Mouse (Mus musculus) heart, postnatal 36 days (tissue): ENCODE data around the gene Iffo2. TPM values are rescaled to one million over a fixed set of nuclear protein-coding genes. Genes with fewer than 3 reads are reported as not detected.

Experiments used
- DNase-seq, 2 experiments: peaks; one replicate each; pipeline ENCODE4 v3.0.0; 2021 to 2022
- intact Hi-C: fragments of 180-260 bp; cut with DNase I; formaldehyde crosslinking; loops from one replicate; pipeline ENCODE4 v1.15.1; 2025
- total RNA-seq, 2 experiments: library from RNA; stranded (reverse); gene quantifications; 2 replicates each; pipeline ENCODE4 v1.2.3; 2021

Gene Iffo2
- total RNA-seq, 2 experiments from 2014 or later, result 5.7 to 6.0 TPM

DNA sequence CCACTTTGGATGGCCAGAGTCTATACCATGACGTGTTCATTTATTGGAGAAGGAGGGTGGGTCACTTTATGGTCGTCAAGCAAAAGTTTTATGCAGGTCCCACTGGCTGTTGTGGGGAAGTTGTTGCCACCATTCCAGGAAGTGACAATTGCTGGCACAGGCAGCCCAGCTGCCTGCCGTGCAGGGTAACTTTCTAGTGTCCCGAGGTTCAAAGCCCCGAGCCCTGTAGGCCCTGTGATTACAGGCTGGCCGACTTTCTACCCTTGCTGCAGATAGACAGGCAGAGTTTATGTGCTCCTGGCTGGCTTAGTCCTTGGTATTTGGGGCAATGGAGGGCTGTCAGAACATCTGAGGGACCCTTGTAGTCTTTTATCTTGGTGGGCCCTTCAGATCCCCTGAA lies 49.1 kb downstream of the Iffo2 start:
- DNase-seq, result peak in 1 of 2 experiments; percentile 8
- intact Hi-C loops, result no loop called here

DNA sequence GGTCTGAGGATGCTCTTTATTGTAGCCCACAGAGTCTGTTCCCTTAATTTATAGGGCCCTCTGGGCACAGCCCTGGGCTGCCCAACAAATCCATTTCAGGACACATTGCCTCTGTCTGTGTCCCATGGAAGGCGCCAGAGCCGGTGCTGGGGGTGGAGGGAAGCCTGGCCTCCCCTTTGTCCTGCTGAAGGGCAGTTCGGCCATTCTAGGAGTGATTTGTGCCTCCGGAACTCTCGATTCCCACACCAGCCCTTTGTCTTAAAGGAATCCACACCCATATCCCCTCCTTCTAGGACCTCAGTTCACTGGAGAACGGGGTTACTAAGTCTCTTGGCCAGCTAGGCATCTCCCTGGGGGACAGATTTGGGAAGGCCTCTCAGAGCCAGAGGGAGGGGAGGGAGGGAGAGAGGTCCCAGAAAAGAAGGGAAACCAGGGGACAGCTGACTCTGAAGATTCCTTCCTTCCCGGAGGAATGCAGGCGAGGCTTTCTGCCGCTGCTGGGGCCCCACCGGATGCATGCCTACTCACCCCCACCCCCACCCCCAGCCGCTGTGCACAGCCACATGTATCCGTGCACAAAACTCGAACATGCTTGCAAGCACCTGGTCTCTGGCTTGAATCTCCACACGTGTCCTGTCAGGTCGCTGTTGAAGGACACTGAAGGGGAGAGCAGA lies 50.5 kb downstream of the Iffo2 start:
- intact Hi-C loops, result no loop called here
- peak; percentile 45 to 61 for DNase-seq

DNA sequence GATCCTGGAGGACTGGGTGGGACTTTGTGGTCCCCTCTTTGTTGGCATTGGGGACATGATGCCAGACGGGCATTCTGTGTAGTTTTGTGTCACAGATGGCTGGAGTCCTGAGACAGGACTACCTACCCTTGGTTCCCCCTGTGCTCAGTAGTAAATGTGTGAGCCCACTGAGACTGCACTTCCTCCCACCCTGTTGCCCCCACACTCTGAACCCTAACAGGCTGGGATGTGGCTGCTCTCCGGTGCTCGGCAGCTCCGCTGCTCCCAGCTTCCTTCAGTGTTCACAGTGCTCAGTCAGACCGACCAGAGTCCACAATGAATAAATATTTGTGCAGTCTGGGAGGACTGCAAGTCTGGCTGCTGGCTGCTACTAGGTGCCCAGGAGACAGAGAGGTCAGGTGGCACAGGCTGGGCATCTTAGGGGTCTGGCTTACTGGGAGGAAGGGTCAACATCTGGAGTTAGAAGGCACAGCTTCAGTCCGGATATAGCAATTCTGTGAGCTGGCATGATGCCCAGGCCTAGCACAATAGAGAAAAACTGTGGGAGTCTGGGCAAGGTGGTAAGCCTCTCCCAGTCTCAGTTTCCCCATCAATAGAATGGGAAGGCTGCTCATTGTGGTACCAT lies 51.2 kb downstream of the Iffo2 start:
- DNase-seq, result peak; percentile 48 to 58
- intact Hi-C loops, result no loop called here

- no peak for DNase-seq
Measured at GRCm38 (mm10) chr4:139582346-139582745, 52.0 kb downstream of the Iffo2 start.

GRCm38 (mm10) chr4:139582903-139583302 lies 52.6 kb downstream of the Iffo2 start:
- intact Hi-C loops, result no loop called here

More at GRCm38 (mm10) chr4:139582346-139582745, 52.0 kb downstream of the Iffo2 start:
- intact Hi-C loops, result no loop called here

GRCm38 (mm10) chr4:139583629-139584245 lies 53.4 kb downstream of the Iffo2 start:
- intact Hi-C loops, result no loop called here
- peak in 1 of 2 experiments; percentile 2 for DNase-seq

More at GRCm38 (mm10) chr4:139582903-139583302, 52.6 kb downstream of the Iffo2 start:
- no peak for DNase-seq

- peak in 1 of 2 experiments; percentile 3 for DNase-seq
- intact Hi-C loops, result no loop called here
Measured at GRCm38 (mm10) chr4:139584704-139585103, 54.4 kb downstream of the Iffo2 start.

DNA sequence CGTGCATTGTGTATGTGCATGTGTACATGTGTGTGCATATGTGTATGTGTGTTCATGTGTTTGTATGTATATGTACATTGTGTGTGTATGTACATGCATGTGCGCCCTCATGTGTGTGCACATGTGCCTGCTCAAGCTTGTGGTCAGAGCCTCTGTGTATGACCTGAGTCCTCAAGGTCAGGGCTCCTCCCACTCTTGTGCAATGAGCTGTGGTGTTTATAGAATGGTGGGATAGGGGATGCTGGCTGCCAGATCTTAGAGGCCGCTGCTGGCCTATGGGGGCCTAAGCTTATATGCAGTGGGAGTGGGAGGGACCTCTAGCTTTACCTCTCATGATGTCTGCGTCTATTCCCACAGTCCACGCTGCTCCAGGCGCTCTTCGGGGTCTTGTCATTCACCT lies 55.4 kb downstream of the Iffo2 start:
- peak in 1 of 2 experiments; percentile 10 for DNase-seq
- intact Hi-C loops, result no loop called here

- intact Hi-C loops, result no loop called here
- DNase-seq, result peak; percentile 32 to 43
Measured at GRCm38 (mm10) chr4:139587370-139587769, 57.0 kb downstream of the Iffo2 start.

- DNase-seq, result peak in 1 of 2 experiments; percentile 12
- intact Hi-C loops, result no loop called here
Measured at GRCm38 (mm10) chr4:139587773-139588172, 57.4 kb downstream of the Iffo2 start.

DNA sequence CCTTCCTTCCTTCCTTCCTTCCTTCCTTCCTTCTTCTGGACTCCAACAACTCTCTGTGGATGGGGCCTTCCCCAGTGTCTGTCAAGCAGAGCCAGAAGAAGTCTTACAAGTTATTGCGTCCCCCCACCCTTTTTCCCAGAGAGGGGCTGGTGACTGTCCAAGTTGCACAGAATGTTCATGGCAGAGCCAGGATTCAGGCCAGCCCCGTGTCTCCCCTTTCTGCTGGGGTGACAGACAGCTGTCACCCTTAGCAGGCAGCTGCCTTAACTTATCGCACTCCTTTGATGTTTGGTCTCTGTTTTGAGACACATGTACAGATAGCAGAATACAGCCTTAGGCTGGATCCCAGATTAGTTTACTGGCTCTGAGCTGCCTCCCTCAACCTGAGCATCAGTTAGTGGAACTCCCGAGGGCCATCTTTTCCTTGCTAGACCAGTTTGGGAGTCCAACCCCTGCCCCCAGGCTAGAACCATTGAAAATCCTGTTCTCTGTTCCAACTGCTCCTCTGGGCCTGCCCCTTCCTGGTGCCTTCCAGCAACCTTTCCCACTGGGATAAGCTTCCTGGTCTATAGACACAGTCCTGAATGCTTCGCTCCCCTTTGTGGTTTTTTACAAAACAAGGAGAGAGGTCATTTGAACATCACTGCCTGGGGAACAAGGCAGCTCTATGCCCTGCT lies 59.1 kb downstream of the Iffo2 start:
- intact Hi-C loops, result no loop called here
- no peak for DNase-seq

- intact Hi-C loops, result no loop called here
- no peak for DNase-seq
Measured at GRCm38 (mm10) chr4:139590446-139590845, 60.1 kb downstream of the Iffo2 start.

DNA sequence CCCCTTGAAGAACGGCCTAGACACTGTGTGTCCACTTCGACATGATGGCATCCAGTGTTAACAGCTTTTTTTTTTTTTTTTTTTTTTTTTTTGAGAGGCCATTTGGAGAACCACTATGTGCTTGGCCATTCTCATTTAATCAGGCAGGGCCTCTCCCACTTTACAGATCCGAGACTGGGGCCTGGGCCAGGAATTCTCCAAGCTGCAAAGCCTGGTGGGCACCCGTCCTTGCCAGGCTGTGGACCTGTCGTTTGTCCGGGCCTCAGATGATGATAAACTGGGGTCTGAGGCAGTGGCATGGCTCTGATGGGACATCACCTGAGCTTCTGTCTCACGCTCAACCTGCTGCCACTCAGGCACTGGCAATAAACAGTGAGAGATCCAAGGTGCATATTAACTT lies 62.5 kb downstream of the Iffo2 start:
- no peak for DNase-seq
- intact Hi-C loops, result no loop called here

GRCm38 (mm10) chr4:139593383-139593782 lies 63.0 kb downstream of the Iffo2 start:
- intact Hi-C loops, result no loop called here
- DNase-seq, result no peak

GRCm38 (mm10) chr4:139594062-139594461 lies 63.7 kb downstream of the Iffo2 start:
- intact Hi-C loops, result no loop called here
- no peak for DNase-seq

DNA sequence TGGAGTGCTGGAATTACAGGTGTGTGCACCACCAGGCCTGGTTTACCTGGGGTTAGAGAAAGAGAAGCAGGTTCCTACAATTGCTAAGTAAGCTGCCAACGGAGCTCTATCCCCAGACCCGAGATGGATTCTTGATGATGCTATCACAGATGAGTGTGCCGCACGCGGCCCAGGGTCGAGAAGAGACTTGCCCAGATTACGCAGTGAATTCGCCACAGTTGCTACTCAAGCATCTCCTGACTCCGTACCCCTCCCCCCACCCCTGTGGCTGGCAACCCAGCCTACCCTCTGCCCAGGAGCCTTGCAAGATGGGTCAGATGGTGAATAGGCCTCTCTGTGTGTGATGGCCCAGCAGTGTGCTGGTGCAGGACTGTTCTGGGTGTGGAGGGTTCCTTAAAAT lies 66.4 kb downstream of the Iffo2 start:
- intact Hi-C loops, result no loop called here
- DNase-seq, result no peak

GRCm38 (mm10) chr4:139597286-139598284 lies 67.2 kb downstream of the Iffo2 start:
- no peak for DNase-seq
- intact Hi-C loops, result loop anchor here (1.0 kb wide), 1 partner anchor 21 kb away; no protein-coding TSS in a partner anchor

- DNase-seq, result no peak
- intact Hi-C loops, result loop anchor here (1.0 kb wide), 1 partner anchor 22 kb away; no protein-coding TSS in a partner anchor
Measured at GRCm38 (mm10) chr4:139598356-139598755, 68.0 kb downstream of the Iffo2 start.

GRCm38 (mm10) chr4:139598950-139599518 lies 68.7 kb downstream of the Iffo2 start:
- intact Hi-C loops, result loop anchor here (1.0 kb wide), 1 partner anchor 23 kb away; no protein-coding TSS in a partner anchor
- DNase-seq, result peak; percentile 82 to 85
